Mouse (Mus musculus) thymus, adult 2 months (tissue): ENCODE measurements around the gene Shkbp1. TPM values are rescaled to one million over a fixed set of nuclear protein-coding genes. Genes with fewer than 3 reads are reported as not detected.

Experiments
- DNase-seq: peaks from one replicate; pipeline ENCODE4 v3.0.0; 2021
- H3K27ac ChIP-seq: fragments of 200-500 bp; 2 replicates; pipeline ENCODE4 v1.5.1; 2012; ENCODE audit warnings: low read length, control low read depth; ENCODE audit not compliant: control insufficient read depth, insufficient read depth
- H3K27me3 ChIP-seq: fragments of 200-500 bp; 2 replicates; pipeline ENCODE4 v1.6.1; 2012; ENCODE audit warnings: mild to moderate bottlenecking, low read length, moderate library complexity, mixed read lengths; ENCODE audit not compliant: control insufficient read depth, insufficient read depth
- H3K36me3 ChIP-seq: fragments of 200-500 bp; 2 replicates; pipeline ENCODE4 v1.6.1; 2012; ENCODE audit warnings: mild to moderate bottlenecking, low read length, moderate library complexity; ENCODE audit not compliant: control insufficient read depth, insufficient read depth
- H3K4me1 ChIP-seq: fragments of 200-500 bp; replicated peaks from 2 replicates; pipeline ENCODE4 v1.6.1; 2012; ENCODE audit warnings: low read length; ENCODE audit not compliant: control insufficient read depth, insufficient read depth
- H3K4me3 ChIP-seq: fragments of 200-500 bp; 2 replicates; pipeline ENCODE4 v1.5.1; 2012; ENCODE audit warnings: mild to moderate bottlenecking, low read length, control low read depth, moderate library complexity; ENCODE audit not compliant: control insufficient read depth, insufficient read depth
- CTCF ChIP-seq: fragments of 200-500 bp; IDR thresholded peaks from 2 replicates; pipeline ENCODE4 v1.5.1; 2012; ENCODE audit warnings: mild to moderate bottlenecking, control low read depth, low read length, moderate library complexity, borderline replicate concordance; ENCODE audit not compliant: control insufficient read depth, poor library complexity, insufficient read depth; ENCODE audit errors: extremely low read depth
- POLR2A ChIP-seq: fragments of 200-500 bp; IDR thresholded peaks from 2 replicates; pipeline ENCODE4 v1.6.1; 2012; ENCODE audit warnings: mild to moderate bottlenecking, low read length, control low read depth, moderate library complexity; ENCODE audit not compliant: control insufficient read depth, poor library complexity, insufficient read depth; ENCODE audit errors: extremely low read depth
- WGBS: fragments of 180-500 bp; shearing (Covaris S2); methylation state at CpG from one replicate; pipeline ENCODE4 v1.1.7; 2018; 5-methylcytosine and 5-hydroxymethylcytosine counted together
- polyA plus RNA-seq: library from polyadenylated mRNA; depleted of rRNA; stranded (reverse); fragments of >200 nt; gene quantifications from 2 replicates; pipeline ENCODE4 v1.2.3, GENCODE M21; 2012

Shkbp1 gene
- polyA plus RNA-seq, 1 experiment = 206 TPM

- 67% methylated on average over 13 of the region's 13 CpGs for WGBS
- Histone ChIP-seq H3K27me3 (no peaks in the 10 kb centered on the region; the same call in 1 of the 2 replicates), H3K36me3 (no peaks in the 10 kb centered on the region), H3K4me1 (peaks cover 11% of the 10 kb centered on the region; the same call in 1 of the 2 replicates), H3K27ac (no peak overlapping the region), H3K4me3 (no peak overlapping the region)
- no peak for DNase-seq
- TF ChIP-seq POLR2A (no peak), CTCF (no peak)
Measured at GRCm38 (mm10) chr7:27322291-27322690, 33.5 kb downstream of the Shkbp1 start.

DNA sequence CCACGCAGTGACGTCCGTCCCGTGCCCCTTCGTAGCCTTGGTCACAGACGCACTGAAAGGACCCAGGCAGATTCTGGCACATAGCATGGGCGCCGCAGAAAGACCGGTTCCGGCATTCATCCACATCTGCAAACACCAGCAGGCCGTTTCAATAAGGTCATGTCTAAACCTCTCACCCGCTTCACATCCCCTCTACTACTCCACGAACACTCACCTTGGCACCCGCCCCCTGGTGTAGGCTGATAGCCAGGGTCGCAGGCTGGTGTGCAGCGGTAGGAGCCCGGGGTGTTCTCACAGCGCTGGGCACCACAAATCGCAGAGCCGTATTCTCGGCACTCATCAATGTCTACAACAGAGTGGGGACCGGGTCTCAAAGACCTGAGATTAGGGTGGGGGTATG is 36.4 kb downstream of the Shkbp1 start:
- Histone ChIP-seq H3K27me3 (no peaks in the 10 kb centered on the region), H3K4me3 (no peak overlapping the region), H3K4me1 (peaks cover 20% of the 10 kb centered on the region), H3K27ac (no peak overlapping the region), H3K36me3 (no peaks in the 10 kb centered on the region)
- TF ChIP-seq POLR2A (no peak), CTCF (no peak)
- 96% methylated on average over 22 of the region's 22 CpGs for WGBS
- DNase-seq = no peak

GRCm38 (mm10) chr7:27315958-27316357 is 39.9 kb downstream of the Shkbp1 start:
- H3K27me3 ChIP-seq = no peaks in the 10 kb centered on the region
- peaks cover 20% of the 10 kb centered on the region for H3K4me1 ChIP-seq
- H3K4me3 ChIP-seq = no peak overlapping the region
- H3K36me3 ChIP-seq = no peaks in the 10 kb centered on the region
- peak overlapping the region; percentile 100 for H3K27ac ChIP-seq
- no peak for TF ChIP-seq CTCF
- no peak for TF ChIP-seq POLR2A
- DNase-seq = peak; percentile 53
- WGBS = 16% methylated on average over 7 of the region's 7 CpGs

- no peak for TF ChIP-seq CTCF
- no peak for TF ChIP-seq POLR2A
- Histone ChIP-seq H3K27me3 (no peaks in the 10 kb centered on the region), H3K4me3 (no peak overlapping the region), H3K4me1 (peaks cover 25% of the 10 kb centered on the region), H3K27ac (no peak overlapping the region), H3K36me3 (no peaks in the 10 kb centered on the region)
- WGBS = 92% methylated on average over 3 of the region's 3 CpGs
- DNase-seq = no peak
Measured at GRCm38 (mm10) chr7:27314393-27314792, 41.4 kb downstream of the Shkbp1 start.

DNA sequence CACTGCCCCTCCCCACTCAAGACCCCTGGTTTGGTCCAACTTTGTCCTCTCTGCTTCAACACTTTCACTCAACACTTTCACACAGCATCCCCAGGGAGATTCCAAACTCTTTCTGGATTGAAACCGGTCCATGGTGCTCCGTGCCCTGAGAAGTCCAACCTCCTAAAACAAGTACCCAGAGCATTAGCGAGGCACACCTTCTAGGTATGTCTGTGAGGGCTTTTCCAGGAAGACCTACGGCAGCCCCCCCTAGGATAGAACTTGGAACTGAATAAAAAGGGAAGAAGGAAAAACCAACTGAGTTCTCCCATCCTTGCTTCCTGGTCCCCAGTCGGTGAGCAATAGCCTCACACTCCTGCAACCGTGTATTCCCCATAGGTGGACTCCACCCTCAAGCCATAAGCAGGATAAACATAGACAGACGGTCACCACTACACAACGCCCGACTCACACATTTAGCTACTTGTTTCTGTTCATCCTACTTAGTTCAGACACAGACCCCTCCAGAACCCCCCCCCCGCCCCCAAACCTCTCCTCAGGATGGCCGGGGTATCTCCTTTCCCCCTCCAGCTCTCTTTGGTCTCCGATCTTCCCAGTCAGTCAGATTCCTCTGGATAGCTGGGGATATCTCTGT is 44.1 kb downstream of the Shkbp1 start:
- 92% methylated on average over 12 of the region's 12 CpGs for WGBS
- Histone ChIP-seq H3K27me3 (no peaks in the 10 kb centered on the region), H3K27ac (no peak overlapping the region), H3K4me3 (no peak overlapping the region), H3K36me3 (no peaks in the 10 kb centered on the region), H3K4me1 (peaks cover 20% of the 10 kb centered on the region)
- no peak for TF ChIP-seq POLR2A
- TF ChIP-seq CTCF = no peak
- no peak for DNase-seq

DNA sequence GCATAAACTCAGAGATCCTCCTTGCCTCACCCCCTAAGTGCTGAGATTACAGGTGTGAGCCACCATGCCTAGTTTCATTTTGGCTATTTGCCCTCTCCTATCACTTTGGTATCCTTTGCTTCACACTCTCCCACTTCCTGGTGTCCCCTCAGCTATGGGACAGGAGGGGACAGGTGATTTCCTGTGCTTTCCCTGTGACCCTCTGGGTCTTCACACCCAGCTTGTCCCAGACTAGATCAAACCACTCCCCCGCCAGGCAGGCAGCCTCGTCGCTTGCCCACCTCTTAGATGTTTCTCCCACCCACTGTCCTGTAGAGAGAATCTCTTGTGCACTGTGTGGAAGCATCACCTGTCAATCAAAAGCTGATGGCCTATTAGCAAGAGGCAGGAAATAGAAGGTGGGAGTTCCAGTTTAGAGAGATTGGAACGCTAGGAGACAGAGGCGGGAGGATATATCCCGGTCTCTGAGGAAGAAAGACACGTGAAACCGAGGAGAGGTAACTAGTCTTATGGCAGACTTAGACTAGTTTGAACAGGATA is 44.8 kb downstream of the Shkbp1 start:
- Histone ChIP-seq H3K27me3 (no peaks in the 10 kb centered on the region), H3K36me3 (no peaks in the 10 kb centered on the region), H3K4me1 (peaks cover 14% of the 10 kb centered on the region), H3K27ac (no peak overlapping the region), H3K4me3 (no peak overlapping the region)
- 61% methylated on average over 8 of the region's 8 CpGs for WGBS
- TF ChIP-seq CTCF = no peak
- no peak for TF ChIP-seq POLR2A
- DNase-seq = no peak

DNA sequence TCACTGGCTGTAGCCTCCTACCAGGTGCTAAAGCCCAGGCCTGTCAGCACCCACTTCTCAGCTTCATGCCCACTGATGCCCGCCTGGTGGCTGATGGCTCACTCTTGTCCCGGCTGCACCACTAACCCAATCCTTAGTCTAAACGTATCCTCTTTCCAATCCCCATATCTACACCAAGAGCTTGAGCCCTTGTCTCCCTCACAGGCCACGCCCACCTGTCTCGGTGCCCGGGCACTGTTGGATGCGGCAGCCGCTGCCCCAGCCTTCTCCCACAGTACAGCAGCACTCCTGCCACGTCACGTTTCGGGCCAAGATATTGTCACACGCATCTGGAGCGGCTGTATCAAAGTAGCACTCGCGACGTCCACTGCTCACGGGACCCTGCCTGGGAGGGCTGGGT is 45.5 kb downstream of the Shkbp1 start:
- H3K4me3 ChIP-seq = no peak overlapping the region
- H3K27ac ChIP-seq = no peak overlapping the region
- no peak for DNase-seq
- 14% methylated on average over 17 of the region's 17 CpGs for WGBS
- H3K36me3 ChIP-seq = no peaks in the 10 kb centered on the region
- no peaks in the 10 kb centered on the region for H3K27me3 ChIP-seq
- peaks cover 8% of the 10 kb centered on the region for H3K4me1 ChIP-seq
- TF ChIP-seq CTCF (no peak), POLR2A (no peak)
